Mouse (Mus musculus): ENCODE measurements at regions not wholly inside any gene's neighbourhood (a gene's known extent, or its start where the extent isn't known, plus 50 kb on each side); places are given as distances from the start of the nearest gene placed in this dataset.

GRCm38 (mm10) chr14:76623371-76623988, 66.8 kb upstream of the Serp2 start:
- TF ChIP-seq HCFC1 (IDR thresholded peaks at IDR 0.05; ENCODE audit: borderline replicate concordance, insufficient read depth, low read length) = no peak
- no peak for TF ChIP-seq MAFK (IDR thresholded peaks at IDR 0.05; ENCODE audit: insufficient read depth, low read depth, low read length)
